In the genomic region with DNA sequence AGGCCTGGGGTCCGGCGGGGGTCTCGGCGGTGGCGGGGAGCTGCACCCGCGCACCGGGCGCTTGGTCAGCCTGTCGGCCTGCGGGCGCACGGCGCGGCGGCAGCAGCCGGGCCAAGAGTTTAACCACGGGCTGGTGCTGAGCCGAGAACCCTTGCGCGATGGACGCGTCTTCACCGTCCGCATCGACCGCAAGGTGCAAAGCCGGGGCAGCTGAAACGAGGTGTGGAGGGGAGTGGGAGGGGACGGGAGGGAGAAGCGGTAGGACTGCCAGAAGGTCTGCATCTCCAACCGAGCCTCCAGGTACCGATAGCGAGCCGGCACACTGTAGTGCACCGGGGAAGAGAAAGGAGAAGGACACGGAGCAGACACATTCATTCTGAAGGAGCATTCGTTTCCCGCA, we compare ENCODE assay signal across 7 mouse cellular contexts. TPM values are rescaled to one million over a fixed set of nuclear protein-coding genes. Genes with fewer than 3 reads are reported as not detected.
DNase-seq lines count a peak whose midpoint lies in the region; ATAC-seq and TF ChIP-seq lines count a peak whose summit lies in the region.

No protein-coding gene starts in this region.

- DNase-seq in lung, postnatal 0 days (ENCODE audit: low spot score): peak; percentile 21
- no peak for DNase-seq in lung, postnatal 14 days
- peak; percentile 24 for DNase-seq in embryonic facial prominence, embryonic 11.5 days (ENCODE audit: low spot score)
- no peak for DNase-seq in midbrain, embryonic 14.5 days
- DNase-seq in cerebellum, adult 11-12 months: no peak
- no peak for DNase-seq in T-cell, adult 2 months (ENCODE audit: low spot score)

- TF ChIP-seq CTCF in lung, postnatal 0 days (IDR thresholded peaks at IDR 0.05): peak; percentile 7; the same call in 1 of the 2 replicates

- no peaks in the 10 kb centered on the region for H3K4me1 ChIP-seq in lung, postnatal 0 days (ENCODE audit: insufficient read depth, low read depth, low read length)
- peaks cover 4% of the 10 kb centered on the region; the same call in 1 of the 2 replicates for H3K4me1 ChIP-seq in embryonic facial prominence, embryonic 11.5 days (ENCODE audit: control insufficient read depth, insufficient read depth, low read length)
- peaks cover 36% of the 10 kb centered on the region for H3K4me1 ChIP-seq in hindbrain, embryonic 13.5 days (replicated peaks)
- H3K4me1 ChIP-seq in midbrain, embryonic 14.5 days (ENCODE audit: control insufficient read depth, insufficient read depth, low read length): peaks cover 25% of the 10 kb centered on the region

- H3K27me3 ChIP-seq in lung, postnatal 0 days (replicated peaks; ENCODE audit: insufficient read depth, low read length): no peaks in the 10 kb centered on the region
- no peaks in the 10 kb centered on the region for H3K27me3 ChIP-seq in embryonic facial prominence, embryonic 11.5 days (ENCODE audit: control insufficient read depth, insufficient read depth, low read length)
- no peaks in the 10 kb centered on the region for H3K27me3 ChIP-seq in hindbrain, embryonic 13.5 days
- H3K27me3 ChIP-seq in midbrain, embryonic 14.5 days (ENCODE audit: control insufficient read depth, insufficient read depth, low read length): no peaks in the 10 kb centered on the region

- WGBS in lung, postnatal 0 days: under 1% methylated on average over 26 of the region's 39 CpGs
- under 1% methylated on average over 39 of the region's 39 CpGs for WGBS in embryonic facial prominence, embryonic 11.5 days
- under 1% methylated on average over 34 of the region's 39 CpGs for WGBS in hindbrain, embryonic 13.5 days
- WGBS in midbrain, embryonic 14.5 days: under 1% methylated on average over 39 of the region's 39 CpGs

- TF ChIP-seq EP300 in lung, postnatal 0 days (IDR thresholded peaks at IDR 0.05): no peak

- peak overlapping the region; percentile 93 for H3K27ac ChIP-seq in lung, postnatal 0 days (ENCODE audit: low read length)
- peak overlapping the region; percentile 82 for H3K27ac ChIP-seq in embryonic facial prominence, embryonic 11.5 days (replicated peaks; ENCODE audit: low read depth, low read length)
- H3K27ac ChIP-seq in hindbrain, embryonic 13.5 days: peak overlapping the region; percentile 99
- H3K27ac ChIP-seq in midbrain, embryonic 14.5 days (replicated peaks; ENCODE audit: low read depth, low read length): peak overlapping the region; percentile 97

- H3K9ac ChIP-seq in lung, postnatal 0 days (replicated peaks; ENCODE audit: low read depth): peak overlapping the region; percentile 65
- peak overlapping the region; percentile 90 for H3K9ac ChIP-seq in embryonic facial prominence, embryonic 11.5 days (replicated peaks; ENCODE audit: low read length)
- peak overlapping the region; percentile 97 for H3K9ac ChIP-seq in hindbrain, embryonic 13.5 days
- peak overlapping the region; percentile 87 for H3K9ac ChIP-seq in midbrain, embryonic 14.5 days (replicated peaks; ENCODE audit: low read length)

- no peak for ATAC-seq in lung, postnatal 0 days
- no peak for ATAC-seq in embryonic facial prominence, embryonic 11.5 days (replicated peaks; ENCODE audit: insufficient number of reproducible peaks, low FRiP score, low TSS enrichment, low read depth)
- ATAC-seq in hindbrain, embryonic 13.5 days (ENCODE audit: low FRiP score): no peak
- ATAC-seq in midbrain, embryonic 14.5 days (ENCODE audit: low FRiP score, low TSS enrichment): peak; percentile 12; the same call in 1 of the 2 replicates

- H3K4me3 ChIP-seq in lung, postnatal 0 days (ENCODE audit: low read depth, low read length): peak overlapping the region; percentile 82
- H3K4me3 ChIP-seq in embryonic facial prominence, embryonic 11.5 days (ENCODE audit: low read depth, low read length): peak overlapping the region; percentile 92
- peak overlapping the region; percentile 89 for H3K4me3 ChIP-seq in hindbrain, embryonic 13.5 days
- H3K4me3 ChIP-seq in midbrain, embryonic 14.5 days (replicated peaks; ENCODE audit: low read depth, low read length): peak overlapping the region; percentile 88

- peaks cover 21% of the 10 kb centered on the region for H3K36me3 ChIP-seq in lung, postnatal 0 days (ENCODE audit: insufficient read depth, low read length)
- H3K36me3 ChIP-seq in embryonic facial prominence, embryonic 11.5 days (replicated peaks; ENCODE audit: control insufficient read depth, insufficient read depth, low read depth, low read length): peaks cover 21% of the 10 kb centered on the region
- H3K36me3 ChIP-seq in hindbrain, embryonic 13.5 days: peaks cover 41% of the 10 kb centered on the region
- peaks cover 36% of the 10 kb centered on the region for H3K36me3 ChIP-seq in midbrain, embryonic 14.5 days (ENCODE audit: control insufficient read depth, insufficient read depth, low read length)

- no peaks in the 10 kb centered on the region for H3K9me3 ChIP-seq in lung, postnatal 0 days (ENCODE audit: low read length)
- no peaks in the 10 kb centered on the region for H3K9me3 ChIP-seq in embryonic facial prominence, embryonic 11.5 days (replicated peaks; ENCODE audit: control insufficient read depth, low read length)
- no peaks in the 10 kb centered on the region for H3K9me3 ChIP-seq in hindbrain, embryonic 13.5 days
- H3K9me3 ChIP-seq in midbrain, embryonic 14.5 days (ENCODE audit: control insufficient read depth, low read length): no peaks in the 10 kb centered on the region

- H3K4me2 ChIP-seq in lung, postnatal 0 days (replicated peaks; ENCODE audit: low read depth, low read length): peak overlapping the region; percentile 73
- H3K4me2 ChIP-seq in embryonic facial prominence, embryonic 11.5 days (ENCODE audit: low read depth, low read length): peak overlapping the region; percentile 95
- peak overlapping the region; percentile 94 for H3K4me2 ChIP-seq in hindbrain, embryonic 13.5 days
- H3K4me2 ChIP-seq in midbrain, embryonic 14.5 days (ENCODE audit: low read length): peak overlapping the region; percentile 91

RNA-seq across cellular contexts. Expression of a gene that starts 1.1 kb away (rescaled TPM):
- polyA plus RNA-seq in lung, postnatal 0 days (2015; fragmentation: Nextera tagmentation; extraction: Ambion mirVana): 3.8 and 3.9 TPM in 2 replicates
- 11.5 and 13.8 TPM in 2 replicates for polyA plus RNA-seq in embryonic facial prominence, embryonic 11.5 days (2014; fragmentation: Nextera tagmentation; extraction: Ambion mirVana)
- 18.8 and 22.6 TPM in 2 replicates for polyA plus RNA-seq in hindbrain, embryonic 13.5 days (2015; fragmentation: Nextera tagmentation; extraction: Ambion mirVana)
- polyA plus RNA-seq in midbrain, embryonic 14.5 days (2014; fragmentation: Nextera tagmentation; extraction: Ambion mirVana): 27.5 and 29.0 TPM in 2 replicates

RNA-seq across cellular contexts. Expression of a gene that starts 1.2 kb away (rescaled TPM):
- 6.4 and 7.0 TPM in 2 replicates for polyA plus RNA-seq in lung, postnatal 0 days (2015; fragmentation: Nextera tagmentation; extraction: Ambion mirVana)
- polyA plus RNA-seq in embryonic facial prominence, embryonic 11.5 days (2014; fragmentation: Nextera tagmentation; extraction: Ambion mirVana): 17.6 and 20.7 TPM in 2 replicates
- polyA plus RNA-seq in hindbrain, embryonic 13.5 days (2015; fragmentation: Nextera tagmentation; extraction: Ambion mirVana): 10.3 and 11.7 TPM in 2 replicates
- polyA plus RNA-seq in midbrain, embryonic 14.5 days (2014; fragmentation: Nextera tagmentation; extraction: Ambion mirVana): 9.4 and 13.0 TPM in 2 replicates

RNA-seq across cellular contexts. Expression of a gene that starts 6.7 kb away (rescaled TPM):
- polyA plus RNA-seq in lung, postnatal 0 days (2015; fragmentation: Nextera tagmentation; extraction: Ambion mirVana): 1.5 and 1.7 TPM in 2 replicates
- polyA plus RNA-seq in embryonic facial prominence, embryonic 11.5 days (2014; fragmentation: Nextera tagmentation; extraction: Ambion mirVana): 0.56 and 0.60 TPM in 2 replicates
- 0.17 and 0.52 TPM in 2 replicates for polyA plus RNA-seq in hindbrain, embryonic 13.5 days (2015; fragmentation: Nextera tagmentation; extraction: Ambion mirVana)
- polyA plus RNA-seq in midbrain, embryonic 14.5 days (2014; fragmentation: Nextera tagmentation; extraction: Ambion mirVana): 0.17 and 0.30 TPM in 2 replicates

RNA-seq across cellular contexts. Expression of a gene that starts 11.7 kb away (rescaled TPM):
- polyA plus RNA-seq in lung, postnatal 0 days (2015; fragmentation: Nextera tagmentation; extraction: Ambion mirVana): 53.0 and 59.1 TPM in 2 replicates
- 76.2 and 81.8 TPM in 2 replicates for polyA plus RNA-seq in embryonic facial prominence, embryonic 11.5 days (2014; fragmentation: Nextera tagmentation; extraction: Ambion mirVana)
- polyA plus RNA-seq in hindbrain, embryonic 13.5 days (2015; fragmentation: Nextera tagmentation; extraction: Ambion mirVana): 72.4 and 77.3 TPM in 2 replicates
- polyA plus RNA-seq in midbrain, embryonic 14.5 days (2014; fragmentation: Nextera tagmentation; extraction: Ambion mirVana): 56.4 and 62.4 TPM in 2 replicates

RNA-seq across cellular contexts. Expression of a gene that starts 19.8 kb away (rescaled TPM):
- 758 and 815 TPM in 2 replicates for polyA plus RNA-seq in lung, postnatal 0 days (2015; fragmentation: Nextera tagmentation; extraction: Ambion mirVana)
- polyA plus RNA-seq in embryonic facial prominence, embryonic 11.5 days (2014; fragmentation: Nextera tagmentation; extraction: Ambion mirVana): 2,030 and 2,067 TPM in 2 replicates
- polyA plus RNA-seq in hindbrain, embryonic 13.5 days (2015; fragmentation: Nextera tagmentation; extraction: Ambion mirVana): 1,129 and 1,134 TPM in 2 replicates
- 1,083 and 1,099 TPM in 2 replicates for polyA plus RNA-seq in midbrain, embryonic 14.5 days (2014; fragmentation: Nextera tagmentation; extraction: Ambion mirVana)

Comparison
In these comparisons a context has a peak if more than half of its experiments do, and no peak if none do; other contexts are left out.
1. DNase-seq: peak in lung, postnatal 0 days (single experiment) and embryonic facial prominence, embryonic 11.5 days (single experiment); none in lung, postnatal 14 days (single experiment), midbrain, embryonic 14.5 days (single experiment), cerebellum, adult 11-12 months (single experiment) and T-cell, adult 2 months (single experiment).
2. Peak in every context shown above with its lines, with median percentiles within 50 percentile points of each other: H3K27ac ChIP-seq, H3K4me2 ChIP-seq, H3K4me3 ChIP-seq and H3K9ac ChIP-seq.